Mouse (Mus musculus) bone marrow macrophage, adult 2 months (primary cell): ENCODE results near the gene Rhot1.

Experiments used
- CTCF ChIP-seq: IDR thresholded peaks from 2 replicates; pipeline ENCODE4 v1.5.1; 2012; ENCODE audit warnings: low read depth, mild to moderate bottlenecking, low read length, moderate library complexity
- POLR2A ChIP-seq: IDR thresholded peaks from 2 replicates; pipeline ENCODE4 v1.6.1; 2012; ENCODE audit warnings: mild to moderate bottlenecking, low read depth, low read length, borderline replicate concordance

- TF ChIP-seq CTCF (no peak), POLR2A (no peak)
Observed at GRCm38 (mm10) chr11:80202296-80202695, 6.5 kb upstream of the Rhot1 start.
